Comparison of ENCODE assay signal across 16 mouse cellular contexts in genomic region chr13:98914844-98915212, GRCm38 (mm10). TPM values are rescaled to one million over a fixed set of nuclear protein-coding genes. Genes with fewer than 3 reads are reported as not detected.
DNase-seq lines count a peak whose midpoint lies in the region; ATAC-seq and TF ChIP-seq lines count a peak whose summit lies in the region.
"Had no signal": no experiment of that assay in that cellular context is flagged by ENCODE, and none has a peak within 500 bp of the region (broad histone marks: within the 10 kb centered on the region; RNA-seq: fewer than 3 reads in every experiment).

No protein-coding gene starts in this region.

- H3K36me3 ChIP-seq in forebrain, embryonic 13.5 days (ENCODE audit: poor library complexity, severe bottlenecking) = peaks cover 30% of the 10 kb centered on the region
- H3K36me3 ChIP-seq in forebrain, embryonic 11.5 days (ENCODE audit: control insufficient read depth, insufficient read depth, low read length) = no peaks in the 10 kb centered on the region; the same call in 1 of the 2 replicates
- no peaks in the 10 kb centered on the region for H3K36me3 ChIP-seq in liver, embryonic 16.5 days (ENCODE audit: control insufficient read depth, insufficient read depth)

- H3K9me3 ChIP-seq in forebrain, embryonic 13.5 days (replicated peaks) = no peaks in the 10 kb centered on the region
- H3K9me3 ChIP-seq in forebrain, embryonic 11.5 days (ENCODE audit: control insufficient read depth, low read length) = no peaks in the 10 kb centered on the region
- H3K9me3 ChIP-seq in liver, embryonic 16.5 days (replicated peaks; ENCODE audit: control insufficient read depth, low read length) = no peaks in the 10 kb centered on the region
- H3K9me3 ChIP-seq: stomach, embryonic 15.5 days had no signal

- peaks cover 65% of the 10 kb centered on the region for H3K4me1 ChIP-seq in forebrain, embryonic 13.5 days
- H3K4me1 ChIP-seq in forebrain, embryonic 11.5 days (replicated peaks; ENCODE audit: control insufficient read depth, insufficient read depth, low read length) = peaks cover 5% of the 10 kb centered on the region; the same call in 1 of the 2 replicates
- peaks cover 20% of the 10 kb centered on the region for H3K4me1 ChIP-seq in liver, embryonic 16.5 days (ENCODE audit: control insufficient read depth, low read depth, low read length)

- DNase-seq in forebrain, embryonic 11.5 days (ENCODE audit: low spot score) = no peak
- no peak for DNase-seq in layer of hippocampus, adult 2 months (ENCODE audit: low spot score in 2 of 2)
- DNase-seq in layer of hippocampus, adult 9-11 months = no peak
- peak; percentile 63 for DNase-seq in brain, embryonic 14.5 days (ENCODE audit: low read depth)
- DNase-seq in thymus, postnatal 10 days (ENCODE audit: low spot score in 2 of 2) = no peak
- DNase-seq in frontal cortex, postnatal 36 days (ENCODE audit: low spot score in 2 of 2) = no peak
- DNase-seq: adrenal gland, postnatal 36 days; cerebellum, adult 9-11 months; midbrain, embryonic 14.5 days; thymus, postnatal 25 days had no signal

- H3K4me3 ChIP-seq in forebrain, embryonic 13.5 days = no peak overlapping the region
- H3K4me3 ChIP-seq in forebrain, embryonic 11.5 days (ENCODE audit: low read depth, low read length) = no peak overlapping the region
- no peak overlapping the region for H3K4me3 ChIP-seq in layer of hippocampus, adult 2 months
- H3K4me3 ChIP-seq in liver, embryonic 16.5 days (ENCODE audit: low read depth, low read length) = no peak overlapping the region
- H3K4me3 ChIP-seq: stomach, embryonic 15.5 days had no signal

- ATAC-seq in forebrain, embryonic 13.5 days = peak; percentile 46; the same call in 1 of the 2 replicates
- ATAC-seq in forebrain, embryonic 11.5 days (replicated peaks; ENCODE audit: low FRiP score) = no peak
- no peak for ATAC-seq in liver, embryonic 16.5 days (ENCODE audit: low read depth)
- ATAC-seq: activated CD4-positive, CD25-positive, alpha-beta regulatory T cell, adult 4 months had no signal

- TF ChIP-seq POLR2A in brain, embryonic 14.5 days (IDR thresholded peaks at IDR 0.05; ENCODE audit: borderline replicate concordance, extremely low read depth, insufficient read depth, insufficient read length, poor library complexity, severe bottlenecking) = no peak

- no peak overlapping the region for H3K9ac ChIP-seq in forebrain, embryonic 13.5 days
- H3K9ac ChIP-seq in forebrain, embryonic 11.5 days (ENCODE audit: low read length) = no peak overlapping the region
- H3K9ac ChIP-seq in liver, embryonic 16.5 days (ENCODE audit: low read depth, low read length) = no peak overlapping the region
- H3K9ac ChIP-seq: hindbrain, embryonic 14.5 days; liver, embryonic 14.5 days; stomach, embryonic 15.5 days had no signal

- H3K27me3 ChIP-seq in forebrain, embryonic 13.5 days = no peaks in the 10 kb centered on the region
- no peaks in the 10 kb centered on the region for H3K27me3 ChIP-seq in forebrain, embryonic 11.5 days (ENCODE audit: control insufficient read depth, insufficient read depth, low read length)
- no peaks in the 10 kb centered on the region for H3K27me3 ChIP-seq in liver, embryonic 16.5 days (ENCODE audit: control insufficient read depth, insufficient read depth, low read depth, low read length)
- H3K27me3 ChIP-seq: stomach, embryonic 15.5 days had no signal

- H3K27ac ChIP-seq in forebrain, embryonic 13.5 days = peak overlapping the region; percentile 68
- no peak overlapping the region for H3K27ac ChIP-seq in forebrain, embryonic 11.5 days (ENCODE audit: low read depth, low read length)
- peak overlapping the region; percentile 33; the same call in 1 of the 2 replicates for H3K27ac ChIP-seq in layer of hippocampus, adult 2 months
- 0 out of 2 replicates have a peak overlapping the region, but pooled peaks have one; percentile 28 for H3K27ac ChIP-seq in liver, embryonic 16.5 days (ENCODE audit: low read length)
- H3K27ac ChIP-seq: liver, embryonic 14.5 days; stomach, embryonic 15.5 days had no signal

- WGBS in forebrain, embryonic 13.5 days = 16% methylated on average over 5 of the region's 5 CpGs
- WGBS in forebrain, embryonic 11.5 days = 44% methylated on average over 5 of the region's 5 CpGs
- WGBS in liver, embryonic 16.5 days (ENCODE audit: insufficient replicate concordance) = 66% methylated on average over 5 of the region's 5 CpGs

- H3K4me2 ChIP-seq in forebrain, embryonic 13.5 days = peak overlapping the region; percentile 13
- no peak overlapping the region for H3K4me2 ChIP-seq in forebrain, embryonic 11.5 days (ENCODE audit: low read depth, low read length, severe bottlenecking)
- no peak overlapping the region for H3K4me2 ChIP-seq in liver, embryonic 16.5 days (ENCODE audit: low read depth, low read length)
- H3K4me2 ChIP-seq: hindbrain, embryonic 14.5 days; stomach, embryonic 15.5 days had no signal

- TF ChIP-seq CTCF in layer of hippocampus, adult 2 months (conservative IDR thresholded peaks at IDR 0.05) = no peak
- TF ChIP-seq CTCF in brain, embryonic 14.5 days (IDR thresholded peaks at IDR 0.05; ENCODE audit: borderline replicate concordance, extremely low read depth, insufficient read depth, insufficient read length) = no peak

RNA-seq across cellular contexts. Expression of gene Tnpo1, which starts 11.4 kb away (rescaled TPM):
- 62.6 and 74.6 TPM in 2 replicates for polyA plus RNA-seq in forebrain, embryonic 13.5 days (2015; fragmentation: Nextera tagmentation; extraction: Ambion mirVana)
- polyA plus RNA-seq in forebrain, embryonic 11.5 days (2014; fragmentation: Nextera tagmentation; extraction: Ambion mirVana) = 60.2 and 65.7 TPM in 2 replicates
- total RNA-seq in layer of hippocampus, adult 2 months (2021) = 10 to 100 TPM; 61.7 to 68.5 TPM
- 63.1 and 69.2 TPM in 2 replicates for polyA plus RNA-seq in brain, embryonic 14.5 days (2012; rRNA removed)
- 18.1 and 20.9 TPM in 2 replicates for polyA plus RNA-seq in liver, embryonic 16.5 days (2015; fragmentation: Nextera tagmentation; extraction: Ambion mirVana)
